Mouse (Mus musculus) MEL (cell line): ENCODE data around the gene Ncf1. TPM values are rescaled to one million over a fixed set of nuclear protein-coding genes. Genes with fewer than 3 reads are reported as not detected.

Experiments
- DNase-seq: peaks from one replicate; pipeline ENCODE4 v3.0.0; 2011; ENCODE audit warnings: low read depth, low spot score
- H3K27ac ChIP-seq: 2 replicates; pipeline ENCODE4 v1.5.1; 2012; ENCODE audit warnings: low read depth, mild to moderate bottlenecking, control low read depth, low read length, moderate library complexity; ENCODE audit not compliant: control insufficient read depth
- H3K27me3 ChIP-seq, 2 experiments: fragments of 150-350 bp in 1 of 2; sonication (generic) in 1 of 2; 2 replicates each; pipeline ENCODE4 v1.6.1; 2012; ENCODE audit warnings: low read length in 2 of 2, mild to moderate bottlenecking in 2 of 2, improper control_type of control experiment in 1 of 2, moderate library complexity in 1 of 2; ENCODE audit not compliant: insufficient read depth in 2 of 2, control insufficient read depth in 1 of 2
- H3K36me3 ChIP-seq, 2 experiments: 2 replicates each; pipeline ENCODE4 v1.6.1; 2012 to 2014; ENCODE audit warnings: low read length in 2 of 2, improper control_type of control experiment in 1 of 2, inconsistent platforms in 1 of 2, mild to moderate bottlenecking in 1 of 2; ENCODE audit not compliant: insufficient read depth in 2 of 2, control insufficient read depth in 1 of 2
- H3K4me1 ChIP-seq, 2 experiments: fragments of 150-350 bp in 1 of 2; sonication (generic) in 1 of 2; 2 replicates each; pipeline ENCODE4 v1.6.1; 2012; ENCODE audit warnings: low read length in 2 of 2, improper control_type of control experiment in 1 of 2, mild to moderate bottlenecking in 1 of 2; ENCODE audit not compliant: insufficient read depth in 2 of 2, control insufficient read depth in 1 of 2
- H3K4me3 ChIP-seq, 2 experiments: fragments of 150-350 bp in 1 of 2; sonication (generic) in 1 of 2; 2 replicates each; pipeline ENCODE4 v1.5.1; 2012; ENCODE audit warnings: low read depth in 2 of 2, low read length in 2 of 2, mild to moderate bottlenecking in 2 of 2, moderate library complexity in 2 of 2, control low read depth in 1 of 2, improper control_type of control experiment in 1 of 2; ENCODE audit not compliant: control insufficient read depth in 1 of 2, insufficient read depth in 1 of 2
- H3K79me2 ChIP-seq: 2 replicates; pipeline ENCODE4 v1.6.1; 2012; ENCODE audit warnings: mild to moderate bottlenecking, low read length, moderate library complexity; ENCODE audit not compliant: control insufficient read depth, poor library complexity, insufficient read depth
- H3K9ac ChIP-seq: 2 replicates; pipeline ENCODE4 v1.6.1; 2012; ENCODE audit warnings: low read depth, mild to moderate bottlenecking, control low read depth, low read length, moderate library complexity; ENCODE audit not compliant: control insufficient read depth, poor library complexity, severe bottlenecking
- H3K9me3 ChIP-seq: fragments of 150-350 bp; sonication (generic); replicated peaks from 2 replicates; pipeline ENCODE4 v1.6.1; 2012; ENCODE audit warnings: mild to moderate bottlenecking, low read length, improper control_type of control experiment, moderate library complexity; ENCODE audit not compliant: insufficient read depth
- BHLHE40 ChIP-seq: IDR thresholded peaks from 2 replicates; pipeline ENCODE4 v1.6.1; 2012; ENCODE audit warnings: low read depth, mild to moderate bottlenecking, inconsistent platforms, low read length, improper control_type of control experiment, borderline replicate concordance
- CHD1 ChIP-seq: IDR thresholded peaks from 2 replicates; pipeline ENCODE4 v1.6.1; 2012; ENCODE audit warnings: low read depth, mild to moderate bottlenecking, inconsistent platforms, low read length, improper control_type of control experiment
- CHD2 ChIP-seq: IDR thresholded peaks from 2 replicates; pipeline ENCODE4 v1.6.1; 2011; ENCODE audit warnings: low read length, improper control_type of control experiment
- CTCF ChIP-seq, 3 experiments: IDR thresholded peaks in 2 of 3; conservative IDR thresholded peaks in 1 of 3; 2 replicates each; pipeline ENCODE4 v1.5.1; 2011 to 2012; ENCODE audit warnings: low read length in 3 of 3, low read depth in 2 of 3, mild to moderate bottlenecking in 2 of 3, improper control_type of control experiment in 1 of 3, inconsistent platforms in 1 of 3, mixed read lengths in 1 of 3, moderate library complexity in 1 of 3; ENCODE audit not compliant: control insufficient read depth in 1 of 3, insufficient read depth in 1 of 3, poor library complexity in 1 of 3, severe bottlenecking in 1 of 3
- ELF1 ChIP-seq: IDR thresholded peaks from 2 replicates; pipeline ENCODE4 v1.6.1; 2014; ENCODE audit warnings: low read depth, mild to moderate bottlenecking, inconsistent platforms, low read length, improper control_type of control experiment, moderate library complexity
- EP300 ChIP-seq, 2 experiments: IDR thresholded peaks; 2 replicates each; pipeline ENCODE4 v1.6.1; 2011; ENCODE audit warnings: improper control_type of control experiment in 2 of 2, low read length in 2 of 2, low read depth in 1 of 2, mild to moderate bottlenecking in 1 of 2
- ETS1 ChIP-seq: IDR thresholded peaks from 2 replicates; pipeline ENCODE4 v1.6.1; 2012; ENCODE audit warnings: low read depth, mild to moderate bottlenecking, inconsistent platforms, low read length, improper control_type of control experiment, moderate library complexity
- GABPA ChIP-seq: IDR thresholded peaks from 2 replicates; pipeline ENCODE4 v1.6.1; 2012; ENCODE audit warnings: low read depth, mild to moderate bottlenecking, inconsistent platforms, low read length, improper control_type of control experiment, moderate library complexity
- HCFC1 ChIP-seq: IDR thresholded peaks from 2 replicates; pipeline ENCODE4 v1.6.1; 2012; ENCODE audit warnings: low read depth, mild to moderate bottlenecking, inconsistent platforms, low read length, improper control_type of control experiment, moderate library complexity
- JUND ChIP-seq: IDR thresholded peaks from 2 replicates; pipeline ENCODE4 v1.6.1; 2011; ENCODE audit warnings: low read depth, mild to moderate bottlenecking, improper control_type of control experiment, low read length
- KAT2A ChIP-seq: conservative IDR thresholded peaks from 2 replicates; pipeline ENCODE4 v1.6.1; 2012; ENCODE audit warnings: low read depth, low read length, improper control_type of control experiment, inconsistent platforms
- MEF2A ChIP-seq: IDR thresholded peaks from 2 replicates; pipeline ENCODE4 v1.6.1; 2014; ENCODE audit warnings: low read depth, mild to moderate bottlenecking, inconsistent platforms, low read length, improper control_type of control experiment; ENCODE audit not compliant: poor library complexity, insufficient replicate concordance, severe bottlenecking; ENCODE audit errors: extremely low read depth
- MXI1 ChIP-seq: IDR thresholded peaks from 2 replicates; pipeline ENCODE4 v1.6.1; 2011; ENCODE audit warnings: mild to moderate bottlenecking, low read depth, low read length, improper control_type of control experiment
- NRF1 ChIP-seq: IDR thresholded peaks from 2 replicates; pipeline ENCODE4 v1.6.1; 2014; ENCODE audit warnings: low read depth, mild to moderate bottlenecking, inconsistent platforms, low read length, improper control_type of control experiment, moderate library complexity; ENCODE audit not compliant: poor library complexity, insufficient read depth, severe bottlenecking
- POLR2A ChIP-seq, 2 experiments: IDR thresholded peaks; 2 replicates each; pipeline ENCODE4 v1.6.1; 2011 to 2012; ENCODE audit warnings: low read length in 2 of 2, mild to moderate bottlenecking in 2 of 2, control low read depth in 1 of 2, improper control_type of control experiment in 1 of 2, low read depth in 1 of 2, moderate library complexity in 1 of 2; ENCODE audit not compliant: control insufficient read depth in 1 of 2, insufficient read depth in 1 of 2, poor library complexity in 1 of 2
- POLR2AphosphoS2 ChIP-seq: IDR thresholded peaks from 2 replicates; pipeline ENCODE4 v1.6.1; 2011; ENCODE audit warnings: low read length, improper control_type of control experiment
- RAD21 ChIP-seq: IDR thresholded peaks from 2 replicates; pipeline ENCODE4 v1.6.1; 2011; ENCODE audit warnings: mild to moderate bottlenecking, low read depth, low read length, improper control_type of control experiment
- RCOR1 ChIP-seq: IDR thresholded peaks from 2 replicates; pipeline ENCODE4 v1.6.1; 2012; ENCODE audit warnings: low read depth, mild to moderate bottlenecking, inconsistent platforms, low read length, improper control_type of control experiment
- SMC3 ChIP-seq: IDR thresholded peaks from 2 replicates; pipeline ENCODE4 v1.6.1; 2011; ENCODE audit warnings: low read depth, low read length, improper control_type of control experiment
- TBP ChIP-seq: IDR thresholded peaks from 2 replicates; pipeline ENCODE4 v1.8.0; 2011; ENCODE audit warnings: low read depth, low read length, improper control_type of control experiment
- UBTF ChIP-seq: IDR thresholded peaks from 2 replicates; pipeline ENCODE4 v1.6.1; 2012; ENCODE audit warnings: low read depth, mild to moderate bottlenecking, inconsistent platforms, low read length, improper control_type of control experiment, moderate library complexity, borderline replicate concordance; ENCODE audit not compliant: insufficient read depth
- USF1 ChIP-seq: IDR thresholded peaks from 2 replicates; pipeline ENCODE4 v1.6.1; 2014; ENCODE audit warnings: low read depth, mild to moderate bottlenecking, inconsistent platforms, low read length, improper control_type of control experiment, moderate library complexity
- USF2 ChIP-seq, 2 experiments: IDR thresholded peaks; 2 replicates each; pipeline ENCODE4 v1.6.1; 2011 to 2012; ENCODE audit warnings: improper control_type of control experiment in 2 of 2, low read length in 2 of 2, borderline replicate concordance in 1 of 2, inconsistent platforms in 1 of 2, low read depth in 1 of 2, mild to moderate bottlenecking in 1 of 2; ENCODE audit not compliant: insufficient read depth in 1 of 2
- ZC3H11A ChIP-seq: IDR thresholded peaks from 2 replicates; pipeline ENCODE4 v1.6.1; 2012; ENCODE audit warnings: low read depth, mild to moderate bottlenecking, inconsistent platforms, low read length, improper control_type of control experiment
- ZMIZ1 ChIP-seq: IDR thresholded peaks from 2 replicates; pipeline ENCODE4 v1.6.1; 2012; ENCODE audit warnings: low read depth, mild to moderate bottlenecking, inconsistent platforms, low read length, improper control_type of control experiment, moderate library complexity
- ZNF384 ChIP-seq: IDR thresholded peaks from 2 replicates; pipeline ENCODE4 v1.6.1; 2012; ENCODE audit warnings: low read depth, mild to moderate bottlenecking, inconsistent platforms, low read length, improper control_type of control experiment
- polyA plus RNA-seq, 2 experiments: library from polyadenylated mRNA; stranded (reverse) in 1 of 2; unstranded in 1 of 2; fragments of >175 nt in 1 of 2; fragments of >200 nt in 1 of 2; gene quantifications; 2 replicates each; pipeline versions ENCODE4 v1.2.1 to v1.2.4; 2012; ENCODE audit warnings: low replicate concordance in 2 of 2, low read depth in 1 of 2; ENCODE audit not compliant: insufficient read length in 2 of 2, insufficient read depth in 1 of 2, missing spikeins in 1 of 2
- total RNA-seq: library from RNA; depleted of rRNA; stranded (reverse); fragments of 300-350 nt; gene quantifications from 2 replicates; pipeline ENCODE4 v1.2.3, GENCODE M21; 2012

Gene Ncf1
- total and polyA plus RNA-seq, 3 experiments = 0.58 to 3.3 TPM; not detected in 1

GRCm38 (mm10) chr5:134227574-134228248 is 1.7 kb downstream of the Ncf1 start:
- no peak for TF ChIP-seq CHD1
- TF ChIP-seq POLR2A (IDR thresholded peaks at IDR 0.05; ENCODE audit: control insufficient read depth in 1 of 2, insufficient read depth in 1 of 2, low read depth in 1 of 2, low read length in 2 of 2, poor library complexity in 1 of 2) = no peak
- TF ChIP-seq RAD21 = peak; percentile 37
- TF ChIP-seq UBTF = no peak
- no peak for TF ChIP-seq USF1
- TF ChIP-seq ZMIZ1 = no peak
- no peak for TF ChIP-seq ZNF384
- no peak for TF ChIP-seq GABPA
- TF ChIP-seq RCOR1 = no peak
- no peak for TF ChIP-seq CHD2
- TF ChIP-seq USF2 (IDR thresholded peaks at IDR 0.05; ENCODE audit: borderline replicate concordance in 1 of 2, insufficient read depth in 1 of 2, low read depth in 1 of 2, low read length in 2 of 2) = no peak
- TF ChIP-seq MXI1 = no peak
- no peak for TF ChIP-seq NRF1
- TF ChIP-seq EP300 (IDR thresholded peaks at IDR 0.05; ENCODE audit: low read depth in 1 of 2, low read length in 2 of 2) = no peak
- TF ChIP-seq KAT2A = no peak
- peak; percentile 62 for TF ChIP-seq SMC3
- peak; percentile 42 to 61 (median 60) for TF ChIP-seq CTCF (IDR thresholded peaks at IDR 0.05 in 2 of 3, conservative IDR thresholded peaks at IDR 0.05 in 1 of 3; ENCODE audit: control insufficient read depth in 1 of 3, insufficient read depth in 1 of 3, low read depth in 2 of 3, low read length in 3 of 3, poor library complexity in 1 of 3, severe bottlenecking in 1 of 3)
- no peak for TF ChIP-seq TBP
- no peak for TF ChIP-seq HCFC1
- no peak for TF ChIP-seq ELF1
- 0 out of 2 replicates have a peak, but pooled peaks have one; percentile 20 for TF ChIP-seq ZC3H11A
- TF ChIP-seq BHLHE40 = no peak
- TF ChIP-seq JUND = no peak
- no peak for TF ChIP-seq POLR2AphosphoS2
- TF ChIP-seq ETS1 = no peak
- no peak for TF ChIP-seq MEF2A
- Histone ChIP-seq H3K4me3 (no peak overlapping the region), H3K4me1 (peaks cover 2 to 19% of the 10 kb centered on the region in 2 experiments; a peak in 2 of 4 replicates), H3K36me3 (peaks cover 0 to 2% of the 10 kb centered on the region in 2 experiments; a peak in 1 of 4 replicates), H3K9me3 (no peaks in the 10 kb centered on the region), H3K79me2 (no peaks in the 10 kb centered on the region; the same call in 1 of the 2 replicates), H3K27me3 (no peaks in the 10 kb centered on the region), H3K9ac (no peak overlapping the region), H3K27ac (no peak overlapping the region)
- DNase-seq = peak; percentile 71
